Mouse (Mus musculus) CH12F3 (cell line): Measurements from ENCODE around the gene Lrrfip1.

Experiments
- in situ Hi-C: fragments of 300-500 bp; cut with MboI; formaldehyde crosslinking; loops from 2 replicates; pipeline ENCODE4 v1.14.3; 2020; ENCODE audit warnings: low sequenced_read_pairs

Lrrfip1 gene

GRCm38 (mm10) chr1:91112606-91113005 is 114.1 kb downstream of the Lrrfip1 start:
- in situ Hi-C loops, result no loop called here

- in situ Hi-C loops, result no loop called here
These were observed 123.6 kb downstream of the Lrrfip1 start for GRCm38 (mm10) chr1:91122121-91122520.

GRCm38 (mm10) chr1:91123004-91123403 is 124.5 kb downstream of the Lrrfip1 start:
- in situ Hi-C loops, result no loop called here

- in situ Hi-C loops, result no loop called here
These were observed 124.9 kb downstream of the Lrrfip1 start for GRCm38 (mm10) chr1:91123466-91123865.

- in situ Hi-C loops, result no loop called here
These were observed 130.3 kb downstream of the Lrrfip1 start for GRCm38 (mm10) chr1:91128849-91129248.

DNA sequence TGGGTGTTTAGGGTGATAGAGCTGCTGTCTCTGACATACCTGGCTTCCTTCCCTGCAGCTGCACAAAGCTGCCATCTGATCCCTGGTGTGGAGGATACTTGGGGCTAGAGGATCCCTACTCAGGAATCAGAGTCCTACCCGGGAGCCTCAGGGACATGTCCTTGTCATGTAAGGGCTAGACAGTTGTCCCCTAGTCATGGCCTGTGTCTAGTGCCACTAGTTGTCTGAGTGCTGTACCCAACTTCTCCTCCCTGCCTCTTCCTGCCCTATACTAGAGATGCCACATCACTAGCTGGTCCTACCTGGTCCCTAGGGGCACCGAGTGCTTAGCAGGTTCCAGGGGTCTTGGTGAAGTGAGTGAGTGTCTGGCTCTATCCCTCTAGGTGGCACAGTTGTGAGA is 138.5 kb downstream of the Lrrfip1 start:
- in situ Hi-C loops, result no loop called here

- in situ Hi-C loops, result no loop called here
These were observed 146.3 kb downstream of the Lrrfip1 start, which contains the start of gene Rbm44 for GRCm38 (mm10) chr1:91144813-91145212. TSS of gene Rbm44 (plus strand) at chr1:91145089.

DNA sequence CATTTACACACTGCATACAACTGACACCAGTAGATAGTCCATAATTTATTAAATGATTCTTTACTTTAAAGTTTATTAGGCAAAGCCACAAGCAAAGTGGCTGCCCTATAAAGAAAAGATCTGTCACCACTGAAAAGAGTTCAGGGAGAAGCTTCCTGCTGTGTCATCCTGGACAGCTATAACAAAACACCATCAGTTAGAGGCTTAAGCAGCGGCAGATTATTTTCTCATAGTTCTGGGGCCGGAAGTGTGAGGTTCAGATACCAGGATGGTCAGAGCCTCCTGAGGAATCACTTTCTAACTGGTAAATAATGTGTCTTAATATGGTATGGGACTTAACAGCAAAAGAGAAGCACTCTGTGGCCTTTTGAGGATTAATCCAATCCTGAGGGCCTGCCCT is 153.0 kb downstream of the Lrrfip1 start:
- in situ Hi-C loops, result no loop called here

DNA sequence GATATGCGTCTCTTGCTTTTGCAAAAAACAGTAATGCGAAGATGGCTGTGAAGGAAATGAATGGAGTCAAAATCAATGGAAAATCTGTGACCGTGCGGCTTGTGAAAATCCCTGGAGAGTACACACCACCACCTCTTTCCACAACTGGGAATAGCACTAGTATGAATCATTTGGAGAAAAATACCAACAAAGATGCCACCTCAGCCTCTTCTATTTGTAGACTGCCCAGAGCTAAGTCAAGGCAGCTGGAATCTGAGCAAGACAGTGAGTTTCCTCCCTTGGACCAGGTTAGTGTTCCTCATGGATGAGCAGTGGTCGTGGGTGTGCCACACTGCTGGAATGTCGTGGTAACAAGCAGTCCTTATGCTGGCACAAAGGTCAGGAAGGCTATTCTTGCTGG is 168.3 kb downstream of the Lrrfip1 start:
- in situ Hi-C loops, result no loop called here

DNA sequence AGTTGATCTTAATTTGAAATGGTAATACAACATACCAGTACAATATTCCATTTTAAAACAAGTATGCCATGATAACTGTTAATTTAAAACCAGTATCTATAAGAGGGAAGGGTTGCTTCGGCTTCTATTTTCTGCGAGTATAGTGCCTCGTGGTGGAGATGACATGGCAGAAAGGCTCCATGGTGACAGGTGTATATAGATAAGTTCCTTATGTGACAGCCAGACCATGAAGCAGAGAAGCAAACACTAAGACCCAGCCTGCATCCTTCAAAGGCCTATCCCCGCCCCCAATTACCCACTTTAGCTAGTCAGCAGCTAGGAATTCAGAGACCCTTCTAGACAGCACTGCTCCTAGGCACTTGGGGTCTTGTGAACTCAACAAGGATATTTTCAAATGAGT is 170.6 kb downstream of the Lrrfip1 start:
- in situ Hi-C loops, result no loop called here

GRCm38 (mm10) chr1:91174796-91175195 is 176.3 kb downstream of the Lrrfip1 start:
- in situ Hi-C loops, result no loop called here

DNA sequence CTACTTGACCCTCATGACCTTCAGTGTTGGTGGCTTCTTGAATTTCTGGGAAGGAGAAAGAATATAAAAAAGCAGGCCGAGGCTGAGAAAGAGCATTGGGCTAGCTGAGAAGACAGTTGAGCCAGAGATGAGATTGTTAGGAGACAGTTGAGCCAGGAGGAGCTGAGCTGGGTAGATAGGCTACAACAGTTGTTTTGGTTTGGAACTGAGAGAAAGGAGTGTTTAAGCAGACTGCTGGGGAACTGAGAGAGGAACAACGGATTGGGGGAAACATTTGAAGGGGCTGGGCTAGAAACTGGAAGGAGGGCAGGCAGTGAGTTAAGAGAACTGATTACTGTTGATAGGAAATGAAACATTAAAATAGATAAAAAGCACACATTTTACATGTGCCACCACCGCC is 177.5 kb downstream of the Lrrfip1 start:
- in situ Hi-C loops, result no loop called here

DNA sequence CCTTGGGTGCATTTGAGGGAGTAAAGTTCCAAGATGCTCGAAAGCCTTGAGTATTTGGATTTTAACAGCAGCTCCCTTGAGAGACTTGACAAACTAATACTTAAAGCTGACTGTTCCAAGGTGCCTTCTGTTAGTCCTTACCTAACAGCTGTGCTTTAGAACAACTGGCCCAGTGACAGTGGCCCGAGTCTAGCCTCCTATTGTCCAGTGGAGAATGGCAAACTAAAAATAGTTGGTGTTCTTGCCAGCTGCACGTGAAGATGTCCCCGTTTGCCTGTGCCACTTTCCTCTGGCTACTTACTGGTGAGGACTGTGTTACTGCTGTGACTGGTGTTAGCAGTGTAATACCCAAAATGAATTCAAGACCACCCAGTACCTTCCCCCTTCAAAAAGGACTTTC is 178.3 kb downstream of the Lrrfip1 start:
- in situ Hi-C loops, result no loop called here
